Mouse (Mus musculus): ENCODE data around the gene Podn. TPM values are rescaled to one million over a fixed set of nuclear protein-coding genes. Genes with fewer than 3 reads are reported as not detected.

Podn gene
- polyA plus RNA-seq, 1 experiment from 2014 or later, result 5.5 TPM

DNA sequence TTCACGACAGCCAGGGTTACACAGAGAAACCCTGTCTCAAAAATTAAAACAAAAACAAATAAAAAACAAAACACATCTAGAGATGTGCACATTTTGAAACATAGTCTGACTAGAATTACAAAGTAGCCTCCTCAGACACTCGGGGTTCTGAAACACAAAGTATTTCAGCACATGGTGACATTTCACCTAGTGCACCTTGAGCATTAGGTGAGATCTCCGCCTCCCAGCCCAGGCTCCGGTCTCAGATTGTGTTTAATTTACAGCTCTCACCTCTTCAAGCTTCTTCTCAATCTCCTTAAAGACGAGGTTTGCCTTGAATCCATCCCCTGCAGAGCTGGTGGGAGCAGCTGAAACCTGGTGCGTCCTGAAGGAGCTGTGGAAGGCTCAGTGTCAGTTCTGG lies 32.6 kb downstream of the Podn start:
- Histone ChIP-seq H3K4me2 (replicated peaks) (no peak overlapping the region), H3K9ac (no peak overlapping the region), H3K36me3 (peaks cover 61% of the 10 kb centered on the region), H3K9me3 (replicated peaks) (no peaks in the 10 kb centered on the region), H3K4me1 (no peaks in the 10 kb centered on the region), H3K27ac (replicated peaks) (no peak overlapping the region), H3K27me3 (no peaks in the 10 kb centered on the region), H3K4me3 (replicated peaks) (no peak overlapping the region)
- no peak for ATAC-seq (ENCODE audit: insufficient number of reproducible peaks, low FRiP score, low TSS enrichment, low read depth)
- WGBS, result 88% methylated on average over 6 of the region's 6 CpGs

- no peak overlapping the region for H3K4me2 ChIP-seq (replicated peaks)
- H3K9me3 ChIP-seq (replicated peaks), result no peaks in the 10 kb centered on the region
- 91% methylated on average over 5 of the region's 5 CpGs for WGBS
- no peaks in the 10 kb centered on the region for H3K4me1 ChIP-seq
- no peak overlapping the region for H3K4me3 ChIP-seq (replicated peaks)
- ATAC-seq (ENCODE audit: insufficient number of reproducible peaks, low FRiP score, low TSS enrichment, low read depth), result no peak
- H3K27ac ChIP-seq (replicated peaks), result no peak overlapping the region
- H3K36me3 ChIP-seq, result peaks cover 63% of the 10 kb centered on the region
- no peaks in the 10 kb centered on the region for H3K27me3 ChIP-seq
- no peak overlapping the region for H3K9ac ChIP-seq
Measured at GRCm38 (mm10) chr4:108062524-108062923, 33.7 kb downstream of the Podn start.

DNA sequence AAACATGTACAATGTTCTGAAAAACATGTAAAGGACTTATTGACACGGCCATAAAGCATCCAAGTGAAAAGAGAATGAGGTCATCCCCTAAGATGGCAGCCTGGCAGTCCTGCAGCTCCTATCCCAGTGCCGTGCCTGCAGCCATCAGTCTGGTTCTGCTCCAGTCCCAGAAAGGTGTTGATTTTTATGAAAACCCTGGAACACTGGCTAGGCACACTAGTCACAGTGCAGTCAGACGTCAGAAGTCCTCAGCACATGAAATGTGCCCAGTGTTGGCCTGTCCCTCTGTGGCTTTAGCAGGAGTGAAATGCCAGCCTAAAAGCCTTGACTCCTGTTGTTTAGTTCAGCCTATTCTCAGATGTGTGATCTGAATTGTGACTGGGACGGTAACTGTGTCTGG lies 35.5 kb downstream of the Podn start:
- Histone ChIP-seq H3K9me3 (replicated peaks) (no peaks in the 10 kb centered on the region), H3K4me3 (replicated peaks) (no peak overlapping the region), H3K4me1 (no peaks in the 10 kb centered on the region), H3K36me3 (peaks cover 62% of the 10 kb centered on the region), H3K27me3 (no peaks in the 10 kb centered on the region), H3K27ac (replicated peaks) (no peak overlapping the region), H3K4me2 (replicated peaks) (no peak overlapping the region), H3K9ac (no peak overlapping the region)
- 89% methylated on average over 4 of the region's 4 CpGs for WGBS
- no peak for ATAC-seq (ENCODE audit: insufficient number of reproducible peaks, low FRiP score, low TSS enrichment, low read depth)

DNA sequence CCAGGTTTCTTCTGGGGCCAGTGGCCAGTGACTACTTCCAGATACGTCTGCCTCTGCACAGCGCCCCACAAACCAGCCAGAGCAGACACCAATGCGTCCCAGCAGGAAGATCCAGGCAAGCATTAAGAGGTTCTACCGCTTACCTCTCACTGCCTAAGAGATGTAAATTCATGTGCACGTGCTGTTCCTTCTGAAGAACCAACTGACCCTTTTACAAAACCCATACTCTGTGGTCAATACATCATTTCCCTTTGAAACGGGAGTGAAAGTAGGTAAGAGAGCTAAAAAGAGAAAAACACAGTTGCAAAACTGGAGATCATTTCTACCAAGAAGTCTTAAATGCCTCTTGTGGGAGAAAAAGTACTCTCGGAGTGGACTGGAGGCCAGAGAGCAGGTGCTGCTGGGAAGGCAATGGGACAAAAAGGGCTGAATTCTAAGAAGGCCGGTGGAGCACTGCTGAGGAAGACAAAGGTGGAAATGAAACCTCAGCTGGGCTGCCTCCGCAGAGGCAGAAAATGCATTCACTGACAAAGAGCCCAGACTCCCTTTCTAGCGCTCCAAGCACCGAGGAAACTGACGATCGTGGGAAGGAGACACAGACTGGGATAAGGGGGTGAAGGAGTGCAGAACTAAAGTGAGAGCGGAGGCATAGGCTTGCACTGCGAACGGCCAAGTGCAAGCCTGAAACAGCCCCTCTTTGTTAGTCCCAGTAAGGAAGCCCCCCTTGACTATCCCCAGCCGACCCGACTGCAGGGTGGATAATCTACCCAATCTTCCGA lies 36.5 kb downstream of the Podn start:
- peaks cover 66% of the 10 kb centered on the region for H3K36me3 ChIP-seq
- no peaks in the 10 kb centered on the region for H3K9me3 ChIP-seq (replicated peaks)
- H3K4me2 ChIP-seq (replicated peaks), result no peak overlapping the region
- H3K9ac ChIP-seq, result no peak overlapping the region
- H3K4me3 ChIP-seq (replicated peaks), result no peak overlapping the region
- no peaks in the 10 kb centered on the region for H3K4me1 ChIP-seq
- WGBS, result 72% methylated on average over 19 of the region's 19 CpGs
- no peaks in the 10 kb centered on the region for H3K27me3 ChIP-seq
- ATAC-seq (ENCODE audit: insufficient number of reproducible peaks, low FRiP score, low TSS enrichment, low read depth), result no peak
- H3K27ac ChIP-seq (replicated peaks), result no peak overlapping the region

DNA sequence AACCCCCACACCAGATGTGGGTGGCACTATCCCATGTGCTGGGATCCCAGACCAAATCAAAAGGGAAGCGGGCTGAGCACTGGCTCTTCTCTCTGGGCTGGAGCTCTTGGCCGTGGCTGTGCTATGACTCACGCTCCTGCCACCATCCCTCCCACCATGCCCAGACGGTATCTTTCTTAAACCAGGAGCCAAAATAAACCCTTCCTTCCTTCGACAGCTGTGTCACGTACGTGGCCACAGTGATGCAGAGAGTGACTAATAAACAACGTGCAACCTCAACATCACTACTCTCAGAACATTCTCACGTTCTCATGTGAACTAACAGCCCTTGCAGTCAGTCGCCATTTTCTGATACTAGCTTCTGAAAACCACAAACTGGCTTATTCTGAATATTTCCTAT lies 38.1 kb downstream of the Podn start:
- 80% methylated on average over 10 of the region's 10 CpGs for WGBS
- no peak overlapping the region for H3K9ac ChIP-seq
- no peak overlapping the region for H3K27ac ChIP-seq (replicated peaks)
- peaks cover 67% of the 10 kb centered on the region for H3K36me3 ChIP-seq
- no peaks in the 10 kb centered on the region for H3K4me1 ChIP-seq
- no peaks in the 10 kb centered on the region for H3K9me3 ChIP-seq (replicated peaks)
- H3K27me3 ChIP-seq, result no peaks in the 10 kb centered on the region
- no peak overlapping the region for H3K4me2 ChIP-seq (replicated peaks)
- no peak for ATAC-seq (ENCODE audit: insufficient number of reproducible peaks, low FRiP score, low TSS enrichment, low read depth)
- H3K4me3 ChIP-seq (replicated peaks), result no peak overlapping the region

- Histone ChIP-seq H3K4me1 (no peaks in the 10 kb centered on the region), H3K4me3 (replicated peaks) (no peak overlapping the region), H3K36me3 (peaks cover 63% of the 10 kb centered on the region), H3K9me3 (replicated peaks) (no peaks in the 10 kb centered on the region), H3K27me3 (no peaks in the 10 kb centered on the region), H3K9ac (no peak overlapping the region), H3K27ac (replicated peaks) (no peak overlapping the region), H3K4me2 (replicated peaks) (no peak overlapping the region)
- 83% methylated on average over 2 of the region's 2 CpGs for WGBS
- no peak for ATAC-seq (ENCODE audit: insufficient number of reproducible peaks, low FRiP score, low TSS enrichment, low read depth)
Measured at GRCm38 (mm10) chr4:108057247-108057646, 39.0 kb downstream of the Podn start.

GRCm38 (mm10) chr4:108055873-108056272 lies 40.4 kb downstream of the Podn start:
- ATAC-seq (ENCODE audit: insufficient number of reproducible peaks, low FRiP score, low TSS enrichment, low read depth), result no peak
- H3K4me2 ChIP-seq (replicated peaks), result no peak overlapping the region
- peaks cover 62% of the 10 kb centered on the region for H3K36me3 ChIP-seq
- no peaks in the 10 kb centered on the region for H3K27me3 ChIP-seq
- no peaks in the 10 kb centered on the region for H3K4me1 ChIP-seq
- H3K9ac ChIP-seq, result no peak overlapping the region
- H3K27ac ChIP-seq (replicated peaks), result no peak overlapping the region
- WGBS, result 92% methylated on average over 10 of the region's 10 CpGs
- H3K9me3 ChIP-seq (replicated peaks), result no peaks in the 10 kb centered on the region
- no peak overlapping the region for H3K4me3 ChIP-seq (replicated peaks)

DNA sequence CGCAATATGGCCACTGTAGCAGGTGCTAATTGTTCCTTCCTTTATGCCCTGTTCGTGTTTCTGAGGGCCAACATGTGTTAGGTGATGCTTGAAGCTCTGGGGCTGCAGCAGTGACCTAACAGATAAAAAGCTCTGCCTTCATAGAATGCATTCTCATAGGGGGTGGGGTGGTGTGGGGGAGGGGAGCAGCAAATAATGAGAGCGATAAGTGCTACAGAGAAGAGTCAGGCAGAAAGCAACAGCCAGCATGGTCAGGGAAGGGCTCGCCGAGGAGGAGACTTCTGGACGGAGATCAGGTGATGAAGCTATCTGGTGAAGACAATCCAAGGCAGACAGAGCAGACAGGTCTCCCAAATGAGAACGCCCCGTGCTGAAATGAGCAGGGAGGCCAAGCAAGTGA lies 43.6 kb downstream of the Podn start:
- H3K4me2 ChIP-seq (replicated peaks), result no peak overlapping the region
- H3K9me3 ChIP-seq (replicated peaks), result no peaks in the 10 kb centered on the region
- peaks cover 66% of the 10 kb centered on the region for H3K36me3 ChIP-seq
- no peak for ATAC-seq (ENCODE audit: insufficient number of reproducible peaks, low FRiP score, low TSS enrichment, low read depth)
- no peak overlapping the region for H3K4me3 ChIP-seq (replicated peaks)
- WGBS, result 81% methylated on average over 8 of the region's 8 CpGs
- H3K9ac ChIP-seq, result no peak overlapping the region
- no peaks in the 10 kb centered on the region for H3K4me1 ChIP-seq
- no peaks in the 10 kb centered on the region for H3K27me3 ChIP-seq
- H3K27ac ChIP-seq (replicated peaks), result no peak overlapping the region

GRCm38 (mm10) chr4:108051687-108052274 lies 44.5 kb downstream of the Podn start:
- 81% methylated on average over 10 of the region's 10 CpGs for WGBS
- H3K4me1 ChIP-seq, result no peaks in the 10 kb centered on the region
- H3K9me3 ChIP-seq (replicated peaks), result no peaks in the 10 kb centered on the region
- no peak overlapping the region for H3K4me2 ChIP-seq (replicated peaks)
- peaks cover 71% of the 10 kb centered on the region for H3K36me3 ChIP-seq
- H3K9ac ChIP-seq, result no peak overlapping the region
- H3K27me3 ChIP-seq, result no peaks in the 10 kb centered on the region
- no peak overlapping the region for H3K4me3 ChIP-seq (replicated peaks)
- no peak for ATAC-seq (ENCODE audit: insufficient number of reproducible peaks, low FRiP score, low TSS enrichment, low read depth)
- H3K27ac ChIP-seq (replicated peaks), result no peak overlapping the region

DNA sequence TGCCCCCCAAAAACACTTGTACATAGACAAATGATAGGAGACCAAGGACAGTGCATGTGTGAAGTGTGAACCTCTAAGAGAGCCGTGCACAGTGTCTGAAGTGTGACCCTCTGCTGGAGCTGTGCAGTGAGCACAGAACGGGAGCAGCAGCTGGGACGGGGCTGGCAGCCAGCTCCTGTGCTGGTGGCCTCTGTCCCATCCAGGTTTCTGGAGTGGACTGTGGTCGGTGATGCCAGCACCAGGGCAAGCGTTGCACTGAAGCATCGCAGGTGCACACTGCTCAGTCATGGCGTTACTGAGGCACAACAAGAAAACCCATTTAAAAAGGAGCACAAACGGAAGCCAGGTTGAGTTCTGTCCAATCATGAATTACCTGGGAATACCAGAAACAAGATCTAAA lies 50.1 kb downstream of the Podn start:
- H3K9me3 ChIP-seq (replicated peaks), result no peaks in the 10 kb centered on the region
- H3K27me3 ChIP-seq, result no peaks in the 10 kb centered on the region
- 82% methylated on average over 8 of the region's 8 CpGs for WGBS
- ATAC-seq (ENCODE audit: insufficient number of reproducible peaks, low FRiP score, low TSS enrichment, low read depth), result no peak
- H3K4me3 ChIP-seq (replicated peaks), result no peak overlapping the region
- H3K4me1 ChIP-seq, result 0 out of 2 replicates have a peak, but pooled peaks cover 5% of the 10 kb centered on the region
- no peak overlapping the region for H3K9ac ChIP-seq
- H3K27ac ChIP-seq (replicated peaks), result 0 out of 2 replicates have a peak overlapping the region, but pooled peaks have one; percentile 28
- no peak overlapping the region for H3K4me2 ChIP-seq (replicated peaks)
- peaks cover 43% of the 10 kb centered on the region for H3K36me3 ChIP-seq

GRCm38 (mm10) chr4:108045136-108046107 lies 50.8 kb downstream of the Podn start:
- H3K27me3 ChIP-seq, result no peaks in the 10 kb centered on the region
- no peak overlapping the region for H3K9ac ChIP-seq
- peaks cover 39% of the 10 kb centered on the region for H3K36me3 ChIP-seq
- ATAC-seq (ENCODE audit: insufficient number of reproducible peaks, low FRiP score, low TSS enrichment, low read depth), result peak; percentile 24; the same call in 1 of the 2 replicates
- peak overlapping the region; percentile 39; the same call in 1 of the 2 replicates for H3K27ac ChIP-seq (replicated peaks)
- H3K4me2 ChIP-seq (replicated peaks), result no peak overlapping the region
- 0 out of 2 replicates have a peak, but pooled peaks cover 5% of the 10 kb centered on the region for H3K4me1 ChIP-seq
- 40% methylated on average over 19 of the region's 19 CpGs for WGBS
- H3K9me3 ChIP-seq (replicated peaks), result no peaks in the 10 kb centered on the region
- H3K4me3 ChIP-seq (replicated peaks), result no peak overlapping the region

All from embryonic facial prominence, embryonic 15.5 days (tissue).